Mouse (Mus musculus) left cerebral cortex, adult 2 months (tissue): ENCODE measurements at regions not wholly inside any gene's neighbourhood (a gene's known extent, or its start where the extent isn't known, plus 50 kb on each side); places are given as distances from the start of the nearest gene placed in this dataset.

Experiments
- DNase-seq, 2 experiments: peaks; one replicate each; pipeline ENCODE4 v3.0.0; 2021 to 2022; ENCODE audit warnings: low spot score in 2 of 2, mixed read lengths in 1 of 2; ENCODE audit errors: extremely low spot score in 1 of 2
- H3K27ac ChIP-seq: fragments of 200-600 bp; 2 replicates; pipeline ENCODE4 v1.8.1; 2022
- H3K4me3 ChIP-seq: fragments of 200-600 bp; 2 replicates; pipeline ENCODE4 v1.8.1; 2022
- CTCF ChIP-seq: fragments of 200-600 bp; IDR thresholded peaks from 2 replicates; pipeline ENCODE4 v1.8.1; 2022; ENCODE audit warnings: antibody characterized with exemption, mild to moderate bottlenecking, moderate library complexity
- intact Hi-C: fragments of 180-260 bp; cut with DNase I; formaldehyde crosslinking; loops from one replicate; pipeline ENCODE4 v1.15.1; 2025

- no peak for DNase-seq
- TF ChIP-seq CTCF: no peak
- H3K27ac ChIP-seq: no peak overlapping the region
- intact Hi-C loops: no loop called here
- H3K4me3 ChIP-seq: no peak overlapping the region
Observed at GRCm38 (mm10) chr17:10073301-10073700, 246.4 kb downstream of the Qk start.

GRCm38 (mm10) chr17:10069251-10069650 lies 250.4 kb downstream of the Qk start:
- intact Hi-C loops: no loop called here
- Histone ChIP-seq H3K27ac (no peak overlapping the region), H3K4me3 (no peak overlapping the region)
- DNase-seq: no peak
- no peak for TF ChIP-seq CTCF

- no peak for DNase-seq
- no peak for TF ChIP-seq CTCF
- intact Hi-C loops: no loop called here
- no peak overlapping the region for H3K27ac ChIP-seq
- no peak overlapping the region for H3K4me3 ChIP-seq
Observed at GRCm38 (mm10) chr17:10065131-10065530, 254.5 kb downstream of the Qk start.

GRCm38 (mm10) chr17:10062546-10063100 lies 257.0 kb downstream of the Qk start:
- DNase-seq: no peak

GRCm38 (mm10) chr17:10057736-10058135 lies 261.9 kb downstream of the Qk start:
- intact Hi-C loops: no loop called here
- Histone ChIP-seq H3K27ac (no peak overlapping the region), H3K4me3 (no peak overlapping the region)
- no peak for TF ChIP-seq CTCF
- DNase-seq: no peak

More at GRCm38 (mm10) chr17:10062546-10063100, 257.0 kb downstream of the Qk start:
- no peak for TF ChIP-seq CTCF
- Histone ChIP-seq H3K27ac (no peak overlapping the region), H3K4me3 (no peak overlapping the region)
- intact Hi-C loops: no loop called here

GRCm38 (mm10) chr17:10056096-10056495 lies 263.6 kb downstream of the Qk start:
- no peak for DNase-seq
- TF ChIP-seq CTCF: no peak
- H3K27ac ChIP-seq: no peak overlapping the region
- H3K4me3 ChIP-seq: no peak overlapping the region
- intact Hi-C loops: no loop called here

GRCm38 (mm10) chr17:10054375-10054774 lies 265.3 kb downstream of the Qk start:
- no peak for DNase-seq
- TF ChIP-seq CTCF: no peak
- Histone ChIP-seq H3K4me3 (no peak overlapping the region), H3K27ac (no peak overlapping the region)
- intact Hi-C loops: no loop called here

- no peak for DNase-seq
- H3K27ac ChIP-seq: no peak overlapping the region
- intact Hi-C loops: no loop called here
- no peak for TF ChIP-seq CTCF
- no peak overlapping the region for H3K4me3 ChIP-seq
Observed at GRCm38 (mm10) chr17:10044336-10044735, 275.3 kb downstream of the Qk start.

- DNase-seq: no peak
- H3K4me3 ChIP-seq: no peak overlapping the region
- intact Hi-C loops: no loop called here
- TF ChIP-seq CTCF: no peak
- H3K27ac ChIP-seq: no peak overlapping the region
Observed at GRCm38 (mm10) chr17:10042042-10042652, 277.5 kb downstream of the Qk start.

GRCm38 (mm10) chr17:10040951-10041359 lies 278.7 kb downstream of the Qk start:
- DNase-seq: no peak
- no peak overlapping the region for H3K4me3 ChIP-seq
- H3K27ac ChIP-seq: no peak overlapping the region
- no peak for TF ChIP-seq CTCF
- intact Hi-C loops: no loop called here

GRCm38 (mm10) chr17:10040375-10040774 lies 279.3 kb downstream of the Qk start:
- Histone ChIP-seq H3K27ac (peak overlapping the region; percentile 15; the same call in 1 of the 2 replicates), H3K4me3 (no peak overlapping the region)
- intact Hi-C loops: no loop called here
- no peak for TF ChIP-seq CTCF
- no peak for DNase-seq

GRCm38 (mm10) chr17:10037799-10038445 lies 281.7 kb downstream of the Qk start:
- DNase-seq: no peak
- H3K27ac ChIP-seq: peak overlapping the region; percentile 34
- intact Hi-C loops: no loop called here
- no peak overlapping the region for H3K4me3 ChIP-seq
- no peak for TF ChIP-seq CTCF

- no peak overlapping the region for H3K27ac ChIP-seq
- H3K4me3 ChIP-seq: no peak overlapping the region
- no peak for TF ChIP-seq CTCF
- no peak for DNase-seq
- intact Hi-C loops: no loop called here
Observed at GRCm38 (mm10) chr17:10033510-10033909, 286.1 kb downstream of the Qk start.
